Mouse (Mus musculus) small intestine, adult 2 months (tissue): ENCODE results near the gene Dnase2a. TPM values are rescaled to one million over a fixed set of nuclear protein-coding genes. Genes with fewer than 3 reads are reported as not detected.
"Not testable (repeated sequence)": the region's sequence is repeated elsewhere in the genome, so short reads cannot be mapped to it uniquely, and the experiment has no call there.

ENCODE experiments used
- H3K27ac ChIP-seq: fragments of 200-500 bp; 2 replicates; pipeline ENCODE4 v1.5.1; 2012; ENCODE audit warnings: low read depth, low read length, control low read depth, inconsistent platforms; ENCODE audit not compliant: insufficient read depth
- H3K27me3 ChIP-seq: fragments of 200-500 bp; 2 replicates; pipeline ENCODE4 v1.6.1; 2012; ENCODE audit warnings: mild to moderate bottlenecking, moderate library complexity, low read length, inconsistent platforms; ENCODE audit not compliant: control insufficient read depth, insufficient read depth
- H3K36me3 ChIP-seq: fragments of 200-500 bp; 2 replicates; pipeline ENCODE4 v1.6.1; 2012; ENCODE audit warnings: mild to moderate bottlenecking, low read length, control low read depth, inconsistent platforms; ENCODE audit not compliant: control insufficient read depth, insufficient read depth
- H3K4me1 ChIP-seq: fragments of 200-500 bp; 2 replicates; pipeline ENCODE4 v1.6.1; 2012; ENCODE audit warnings: low read length, inconsistent platforms, mixed read lengths; ENCODE audit not compliant: control insufficient read depth, insufficient read depth, insufficient read length
- H3K4me3 ChIP-seq: fragments of 200-500 bp; 2 replicates; pipeline ENCODE4 v1.5.1; 2012; ENCODE audit warnings: low read depth, mild to moderate bottlenecking, control low read depth, inconsistent platforms, low read length, moderate library complexity
- CTCF ChIP-seq: fragments of 200-500 bp; IDR thresholded peaks from 2 replicates; pipeline ENCODE4 v1.5.1; 2012; ENCODE audit warnings: low read depth, mild to moderate bottlenecking, control low read depth, inconsistent platforms, low read length, moderate library complexity, mixed read lengths; ENCODE audit not compliant: insufficient replicate concordance, insufficient read length; ENCODE audit errors: extremely low read depth
- POLR2A ChIP-seq: fragments of 200-500 bp; IDR thresholded peaks from 2 replicates; pipeline ENCODE4 v1.6.1; 2012; ENCODE audit warnings: low read depth, mild to moderate bottlenecking, control low read depth, inconsistent platforms, low read length, moderate library complexity
- WGBS: fragments of 180-500 bp; shearing (Covaris S2); methylation state at CpG from one replicate; pipeline ENCODE4 v1.1.7; 2018; 5-methylcytosine and 5-hydroxymethylcytosine counted together
- polyA plus RNA-seq: library from polyadenylated mRNA; depleted of rRNA; stranded (reverse); fragments of >200 nt; gene quantifications from 2 replicates; pipeline ENCODE4 v1.2.3, GENCODE M21; 2012

Gene Dnase2a
- polyA plus RNA-seq, 1 experiment, result 5.9 TPM

GRCm38 (mm10) chr8:84907979-84908378, 381 bp upstream of the Dnase2a start:
- peak; percentile 30; the same call in 1 of the 2 replicates for TF ChIP-seq CTCF
- not testable (repeated sequence) for H3K27ac ChIP-seq

GRCm38 (mm10) chr8:84909162-84909767, 905 bp downstream of the Dnase2a start:
- Histone ChIP-seq H3K4me1 (peaks cover 9% of the 10 kb centered on the region), H3K27me3 (no peaks in the 10 kb centered on the region; the same call in 1 of the 2 replicates), H3K4me3 (peak overlapping the region; percentile 61), H3K36me3 (no peaks in the 10 kb centered on the region), H3K27ac (0 out of 2 replicates have a peak overlapping the region, but pooled peaks have one; percentile 5)
- no peak for TF ChIP-seq POLR2A
- no peak for TF ChIP-seq CTCF
- WGBS, result 49% methylated on average over 20 of the region's 20 CpGs

More at GRCm38 (mm10) chr8:84907979-84908378, 381 bp upstream of the Dnase2a start:
- H3K4me1 ChIP-seq, H3K36me3 ChIP-seq, H3K27me3 ChIP-seq: not testable (repeated sequence)
- WGBS, result 17% methylated on average over 7 of the region's 7 CpGs
- H3K4me3 ChIP-seq, result peak overlapping the region; percentile 61

GRCm38 (mm10) chr8:84909949-84910348, 1.6 kb downstream of the Dnase2a start:
- TF ChIP-seq POLR2A (no peak), CTCF (no peak)
- no peaks in the 10 kb centered on the region for H3K36me3 ChIP-seq
- no peak overlapping the region for H3K4me3 ChIP-seq
- peaks cover 9% of the 10 kb centered on the region for H3K4me1 ChIP-seq
- H3K27me3 ChIP-seq, result no peaks in the 10 kb centered on the region; the same call in 1 of the 2 replicates
- no peak overlapping the region for H3K27ac ChIP-seq
- WGBS, result 65% methylated on average over 5 of the region's 5 CpGs

GRCm38 (mm10) chr8:84910551-84910950, 2.2 kb downstream of the Dnase2a start:
- 89% methylated on average over 6 of the region's 6 CpGs for WGBS
- Histone ChIP-seq H3K27me3 (no peaks in the 10 kb centered on the region; the same call in 1 of the 2 replicates), H3K27ac (no peak overlapping the region), H3K4me1 (peaks cover 9% of the 10 kb centered on the region), H3K36me3 (no peaks in the 10 kb centered on the region), H3K4me3 (no peak overlapping the region)
- TF ChIP-seq POLR2A, result no peak
- TF ChIP-seq CTCF, result no peak

GRCm38 (mm10) chr8:84911854-84912253, 3.5 kb downstream of the Dnase2a start:
- TF ChIP-seq POLR2A, result no peak
- no peak for TF ChIP-seq CTCF
- H3K36me3 ChIP-seq, result no peaks in the 10 kb centered on the region
- no peak overlapping the region for H3K4me3 ChIP-seq
- H3K27ac ChIP-seq, result no peak overlapping the region
- 94% methylated on average over 9 of the region's 9 CpGs for WGBS
- peaks cover 9% of the 10 kb centered on the region for H3K4me1 ChIP-seq
- no peaks in the 10 kb centered on the region; the same call in 1 of the 2 replicates for H3K27me3 ChIP-seq

- peaks cover 9% of the 10 kb centered on the region for H3K4me1 ChIP-seq
Observed at GRCm38 (mm10) chr8:84912391-84912790, 4.0 kb downstream of the Dnase2a start.

GRCm38 (mm10) chr8:84912895-84913501, 4.6 kb downstream of the Dnase2a start:
- no peak overlapping the region for H3K27ac ChIP-seq
- 1% methylated on average over 55 of the region's 55 CpGs for WGBS
- H3K4me1 ChIP-seq, result peaks cover 9% of the 10 kb centered on the region

More at GRCm38 (mm10) chr8:84912391-84912790, 4.0 kb downstream of the Dnase2a start:
- H3K27ac ChIP-seq, result no peak overlapping the region
- no peaks in the 10 kb centered on the region; the same call in 1 of the 2 replicates for H3K27me3 ChIP-seq
- no peak for TF ChIP-seq CTCF
- TF ChIP-seq POLR2A, result no peak
- H3K36me3 ChIP-seq, result no peaks in the 10 kb centered on the region
- WGBS, result 45% methylated on average over 27 of the region's 27 CpGs
- peak overlapping the region; percentile 57 for H3K4me3 ChIP-seq

More at GRCm38 (mm10) chr8:84912895-84913501, 4.6 kb downstream of the Dnase2a start:
- no peaks in the 10 kb centered on the region for H3K36me3 ChIP-seq
- no peaks in the 10 kb centered on the region; the same call in 1 of the 2 replicates for H3K27me3 ChIP-seq
- H3K4me3 ChIP-seq, result peak overlapping the region; percentile 57
- TF ChIP-seq POLR2A (no peak; the same call in 1 of the 2 replicates), CTCF (no peak)
